In the genomic region with DNA sequence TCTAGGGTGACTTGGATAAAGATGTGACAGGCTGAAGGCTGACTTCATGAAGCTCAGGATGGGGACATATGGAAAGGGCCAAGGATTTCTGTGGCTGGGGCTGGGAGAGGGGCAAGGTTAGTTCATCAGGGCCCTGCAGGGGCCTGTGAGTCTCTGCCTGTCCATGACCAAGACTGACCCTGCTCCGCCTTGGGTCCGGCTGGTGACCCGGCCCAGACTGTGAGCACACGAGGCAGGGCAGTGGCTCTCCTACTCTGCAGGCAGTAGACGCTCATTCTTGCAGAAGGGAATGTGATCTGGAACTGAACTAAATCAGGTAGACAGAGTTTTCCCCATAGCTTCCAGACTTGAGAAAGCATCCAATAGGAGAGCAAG, we compare ENCODE assay signal across 8 mouse cellular contexts. TPM values are rescaled to one million over a fixed set of nuclear protein-coding genes. Genes with fewer than 3 reads are reported as not detected.
A peak's percentile ranks its signal among the peaks of the same experiment; 100 is the strongest.
DNase-seq lines count a peak whose midpoint lies in the region; ATAC-seq and TF ChIP-seq lines count a peak whose summit lies in the region.

No protein-coding gene starts in this region.

- peak overlapping the region; percentile 69 for H3K4me3 ChIP-seq in heart, embryonic 11.5 days (ENCODE audit: low read depth, low read length)
- peak overlapping the region; percentile 59 to 67; a peak in 3 of 4 replicates for H3K4me3 ChIP-seq in ES-E14 (ENCODE audit: insufficient read depth in 1 of 2, low read depth in 1 of 2, low read length in 2 of 2, poor library complexity in 1 of 2, severe bottlenecking in 1 of 2)
- peak overlapping the region; percentile 70 for H3K4me3 ChIP-seq in hindbrain, embryonic 10.5 days
- H3K4me3 ChIP-seq in midbrain, embryonic 11.5 days (ENCODE audit: low read depth, low read length): peak overlapping the region; percentile 66

- H3K4me1 ChIP-seq in heart, embryonic 11.5 days (ENCODE audit: control insufficient read depth, insufficient read depth, low read length): peaks cover 28% of the 10 kb centered on the region
- H3K4me1 ChIP-seq in ES-E14 (ENCODE audit: control insufficient read depth in 2 of 2, insufficient read depth in 2 of 2, low read length in 2 of 2, poor library complexity in 1 of 2): peaks cover 0 to 8% of the 10 kb centered on the region in 2 experiments; a peak in 2 of 4 replicates
- peaks cover 36% of the 10 kb centered on the region for H3K4me1 ChIP-seq in hindbrain, embryonic 10.5 days (replicated peaks)
- H3K4me1 ChIP-seq in midbrain, embryonic 11.5 days (ENCODE audit: control insufficient read depth, insufficient read depth, low read length): peaks cover 5% of the 10 kb centered on the region

- peaks cover 2% of the 10 kb centered on the region for H3K27me3 ChIP-seq in heart, embryonic 11.5 days (ENCODE audit: control insufficient read depth, insufficient read depth, low read length)
- H3K27me3 ChIP-seq in hindbrain, embryonic 10.5 days (ENCODE audit: insufficient read depth, poor library complexity, severe bottlenecking): peaks cover 35% of the 10 kb centered on the region
- H3K27me3 ChIP-seq in midbrain, embryonic 11.5 days (ENCODE audit: control insufficient read depth, insufficient read depth, low read length): no peaks in the 10 kb centered on the region

- no peaks in the 10 kb centered on the region for H3K9me3 ChIP-seq in heart, embryonic 11.5 days (replicated peaks; ENCODE audit: control insufficient read depth, low read length)
- no peaks in the 10 kb centered on the region for H3K9me3 ChIP-seq in ES-E14 (ENCODE audit: control insufficient read depth, insufficient read depth, low read depth, low read length)
- H3K9me3 ChIP-seq in hindbrain, embryonic 10.5 days: no peaks in the 10 kb centered on the region
- H3K9me3 ChIP-seq in midbrain, embryonic 11.5 days (ENCODE audit: control insufficient read depth, low read length): no peaks in the 10 kb centered on the region

- no peaks in the 10 kb centered on the region for H3K36me3 ChIP-seq in heart, embryonic 11.5 days (ENCODE audit: control insufficient read depth, insufficient read depth, low read length)
- no peaks in the 10 kb centered on the region for H3K36me3 ChIP-seq in ES-E14 (ENCODE audit: control insufficient read depth, insufficient read depth, low read length, poor library complexity, severe bottlenecking)
- peaks cover 21% of the 10 kb centered on the region for H3K36me3 ChIP-seq in hindbrain, embryonic 10.5 days
- no peaks in the 10 kb centered on the region for H3K36me3 ChIP-seq in midbrain, embryonic 11.5 days (ENCODE audit: control insufficient read depth, insufficient read depth, low read length)

- ATAC-seq in heart, embryonic 11.5 days (replicated peaks; ENCODE audit: insufficient number of reproducible peaks, low FRiP score, low TSS enrichment): peak; percentile 14; the same call in 1 of the 2 replicates
- peak; percentile 56 for ATAC-seq in midbrain, embryonic 11.5 days (ENCODE audit: low FRiP score)

- no peak overlapping the region for H3K27ac ChIP-seq in heart, embryonic 11.5 days (ENCODE audit: low read depth, low read length)
- H3K27ac ChIP-seq in ES-E14 (ENCODE audit: insufficient read depth, low read depth, low read length, poor library complexity, severe bottlenecking): no peak overlapping the region
- peak overlapping the region; percentile 82 for H3K27ac ChIP-seq in hindbrain, embryonic 10.5 days
- H3K27ac ChIP-seq in midbrain, embryonic 11.5 days (ENCODE audit: low read depth, low read length): no peak overlapping the region

- DNase-seq in heart, adult 18-20 months: no peak
- no peak for DNase-seq in ES-E14 (ENCODE audit: low read depth, low spot score)
- DNase-seq in hindbrain, embryonic 10.5 days (ENCODE audit: low spot score): no peak
- DNase-seq in midbrain, embryonic 11.5 days (ENCODE audit: low spot score, missing footprints): no peak
- no peak for DNase-seq in c-Kit-positive CD71-positive TER-119-positive erythroid progenitor cells, embryonic 14.5 days (ENCODE audit: low spot score)
- DNase-seq in adrenal gland, adult 18-20 months (ENCODE audit: low spot score in 2 of 2): no peak
- no peak for DNase-seq in testis, postnatal 10 days (ENCODE audit: low spot score)

- 62% methylated on average over 5 of the region's 5 CpGs for WGBS in heart, embryonic 11.5 days (ENCODE audit: insufficient replicate concordance)
- WGBS in hindbrain, embryonic 10.5 days: 65% methylated on average over 5 of the region's 5 CpGs
- WGBS in midbrain, embryonic 11.5 days: 72% methylated on average over 5 of the region's 5 CpGs

- no peak overlapping the region for H3K9ac ChIP-seq in heart, embryonic 11.5 days (ENCODE audit: low read depth, low read length)
- no peak overlapping the region for H3K9ac ChIP-seq in ES-E14 (ENCODE audit: insufficient read depth, low read depth, low read length, poor library complexity, severe bottlenecking)
- peak overlapping the region; percentile 53 for H3K9ac ChIP-seq in midbrain, embryonic 11.5 days (ENCODE audit: low read length)

- peak overlapping the region; percentile 97 for H3K4me2 ChIP-seq in heart, embryonic 11.5 days
- peak overlapping the region; percentile 98 for H3K4me2 ChIP-seq in midbrain, embryonic 11.5 days

- in situ Hi-C loops in ES-E14 (cut with MboI; ENCODE audit: low sequenced_read_pairs in 2 of 2, unreplicated experiment in 2 of 2): no loop called here

TF ChIP-seq in ES-E14, 5 proteins besides CTCF, POLR2A, EP300 and RAD21:
- TF ChIP-seq MAFK (IDR thresholded peaks at IDR 0.05; ENCODE audit: insufficient read depth, low read depth, low read length) (no peak), ZC3H11A (IDR thresholded peaks at IDR 0.05; ENCODE audit: borderline replicate concordance, low read depth, low read length) (no peak), ZNF384 (IDR thresholded peaks at IDR 0.05; ENCODE audit: low read depth, low read length) (no peak), HCFC1 (IDR thresholded peaks at IDR 0.05; ENCODE audit: borderline replicate concordance, insufficient read depth, low read length) (no peak), CHD2 (IDR thresholded peaks at IDR 0.05; ENCODE audit: low read depth, low read length) (no peak)

RNA-seq across cellular contexts. Expression of gene Clba1, which starts 0.5 kb away (rescaled TPM):
- polyA plus RNA-seq in heart, embryonic 11.5 days (2014; fragmentation: Nextera tagmentation; extraction: Ambion mirVana): 11.5 and 13.0 TPM in 2 replicates
- 1 to 10 TPM; 2.0 to 2.2 TPM for total RNA-seq in heart, adult 18-20 months (2021)
- total RNA-seq in ES-E14 (2012; rRNA removed): 3.1 and 5.0 TPM in 2 replicates
- polyA plus RNA-seq in hindbrain, embryonic 10.5 days (2016; fragmentation: Nextera tagmentation; extraction: Ambion mirVana): 15.5 and 17.2 TPM in 2 replicates
- polyA plus RNA-seq in midbrain, embryonic 11.5 days (2014; fragmentation: Nextera tagmentation; extraction: Ambion mirVana): 14.7 and 15.3 TPM in 2 replicates
- 1 to 10 TPM; 6.3 to 6.8 TPM for total RNA-seq in adrenal gland, adult 18-20 months (2021)

RNA-seq across cellular contexts. Expression of gene Ahnak2, which starts 5.7 kb away (rescaled TPM):
- 0.63 and 0.79 TPM in 2 replicates for polyA plus RNA-seq in heart, embryonic 11.5 days (2014; fragmentation: Nextera tagmentation; extraction: Ambion mirVana)
- 10 to 100 TPM; 15.3 to 16.6 TPM for total RNA-seq in heart, adult 18-20 months (2021)
- total RNA-seq in ES-E14 (2012; rRNA removed): 22.8 and 25.2 TPM in 2 replicates
- 0.16 and 0.37 TPM in 2 replicates for polyA plus RNA-seq in hindbrain, embryonic 10.5 days (2016; fragmentation: Nextera tagmentation; extraction: Ambion mirVana)
- 0.07 and 0.22 TPM in 2 replicates for polyA plus RNA-seq in midbrain, embryonic 11.5 days (2014; fragmentation: Nextera tagmentation; extraction: Ambion mirVana)
- total RNA-seq in adrenal gland, adult 18-20 months (2021): 1 to 10 TPM; 4.2 to 9.4 TPM

RNA-seq across cellular contexts. Expression of gene Cdca4, which starts 21.0 kb away (rescaled TPM):
- 61.5 and 62.8 TPM in 2 replicates for polyA plus RNA-seq in heart, embryonic 11.5 days (2014; fragmentation: Nextera tagmentation; extraction: Ambion mirVana)
- 1 to 10 TPM; 5.1 to 5.6 TPM for total RNA-seq in heart, adult 18-20 months (2021)
- 74.8 and 78.2 TPM in 2 replicates for total RNA-seq in ES-E14 (2012; rRNA removed)
- 176 and 179 TPM in 2 replicates for polyA plus RNA-seq in hindbrain, embryonic 10.5 days (2016; fragmentation: Nextera tagmentation; extraction: Ambion mirVana)
- polyA plus RNA-seq in midbrain, embryonic 11.5 days (2014; fragmentation: Nextera tagmentation; extraction: Ambion mirVana): 159 TPM in 2 replicates
- 10 to 100 TPM; 13.9 to 14.3 TPM for total RNA-seq in adrenal gland, adult 18-20 months (2021)

RNA-seq across cellular contexts. Expression of gene Pld4, which starts 47.7 kb away (rescaled TPM):
- polyA plus RNA-seq in heart, embryonic 11.5 days (2014; fragmentation: Nextera tagmentation; extraction: Ambion mirVana): 1.5 and 1.7 TPM in 2 replicates
- total RNA-seq in heart, adult 18-20 months (2021): 1 to 10 TPM; 6.0 to 7.8 TPM
- total RNA-seq in ES-E14 (2012; rRNA removed): 2.4 and 4.7 TPM in 2 replicates
- polyA plus RNA-seq in hindbrain, embryonic 10.5 days (2016; fragmentation: Nextera tagmentation; extraction: Ambion mirVana): 5.2 and 5.7 TPM in 2 replicates
- 3.5 and 4.2 TPM in 2 replicates for polyA plus RNA-seq in midbrain, embryonic 11.5 days (2014; fragmentation: Nextera tagmentation; extraction: Ambion mirVana)
- 10 to 100 TPM; 11.2 to 18.1 TPM for total RNA-seq in adrenal gland, adult 18-20 months (2021)

RNA-seq across cellular contexts. Expression of gene Gpr132, which starts 59.8 kb away (rescaled TPM):
- polyA plus RNA-seq in heart, embryonic 11.5 days (2014; fragmentation: Nextera tagmentation; extraction: Ambion mirVana): 0.19 TPM in 1 of 2 replicates, not detected in the other
- 1 to 10 TPM in 1 of 2 experiments, under 1 TPM in 1; 0.37 to 1.3 TPM for total RNA-seq in heart, adult 18-20 months (2021)
- 0.36 and 0.48 TPM in 2 replicates for total RNA-seq in ES-E14 (2012; rRNA removed)
- 0.06 and 0.08 TPM in 2 replicates for polyA plus RNA-seq in hindbrain, embryonic 10.5 days (2016; fragmentation: Nextera tagmentation; extraction: Ambion mirVana)
- not detected in 2 replicates for polyA plus RNA-seq in midbrain, embryonic 11.5 days (2014; fragmentation: Nextera tagmentation; extraction: Ambion mirVana)
- total RNA-seq in adrenal gland, adult 18-20 months (2021): under 1 TPM; 0.54 to 0.66 TPM
